Mouse (Mus musculus) spleen, postnatal 10 days (tissue): ENCODE data around the gene Glmn.

Source experiments
- DNase-seq, 2 experiments: peaks; one replicate each; pipeline ENCODE4 v3.0.0; 2021 to 2022; ENCODE audit warnings: low spot score in 2 of 2

Glmn gene

GRCm38 (mm10) chr5:107597301-107598077, at the start of gene Glmn, which contains the start of gene Rpap2:
Gene Glmn (minus strand): TSS chr5:107597888.
Gene Rpap2 (plus strand): TSS chr5:107597373.
- DNase-seq = peak; percentile 88 to 89

DNA sequence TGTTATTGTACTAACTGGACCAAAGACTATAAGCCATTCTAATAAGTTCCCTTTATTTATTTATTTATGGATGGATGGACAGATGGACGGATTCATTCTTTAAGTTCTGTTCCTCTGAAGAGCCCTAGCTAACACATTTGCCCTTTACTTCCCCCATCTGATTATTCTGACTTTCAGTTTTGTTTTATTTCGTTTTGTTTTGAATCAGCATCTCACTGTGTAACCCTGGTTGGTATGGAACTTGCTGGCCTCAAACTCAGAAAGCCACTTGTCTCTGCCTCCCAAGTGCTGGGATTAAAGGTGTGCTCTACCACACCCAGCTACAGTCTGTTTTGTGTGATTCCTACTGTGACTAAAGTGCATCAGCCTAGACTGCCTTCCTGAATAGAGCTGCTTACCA, 48.2 kb upstream of the Glmn start:
- no peak for DNase-seq

GRCm38 (mm10) chr5:107644595-107644994, 46.9 kb upstream of the Glmn start:
- DNase-seq = no peak

- DNase-seq = no peak
These were observed 40.7 kb upstream of the Glmn start for GRCm38 (mm10) chr5:107638366-107638765.

- no peak for DNase-seq
These were observed 39.4 kb upstream of the Glmn start for GRCm38 (mm10) chr5:107637106-107637505.

DNA sequence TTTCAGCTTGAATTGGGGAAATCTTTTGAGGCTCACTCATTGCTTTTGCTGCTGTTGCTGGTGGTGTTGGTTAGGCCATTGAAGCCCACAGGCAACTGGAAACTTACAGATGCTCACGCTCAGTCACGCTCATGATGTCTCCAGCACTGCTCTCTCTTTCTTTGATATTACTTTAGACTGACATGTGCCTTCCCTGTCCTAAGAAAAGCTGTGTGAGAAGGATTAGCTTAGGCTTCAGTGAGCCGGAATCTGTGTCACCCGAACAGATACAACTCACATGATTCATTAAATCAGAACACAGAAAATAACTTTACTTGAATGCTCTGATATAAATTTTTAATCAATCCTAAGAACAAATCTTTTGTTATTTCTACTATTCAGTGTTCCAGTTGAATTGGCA, 36.0 kb upstream of the Glmn start:
- DNase-seq = no peak

GRCm38 (mm10) chr5:107621327-107621726, 23.6 kb upstream of the Glmn start:
- no peak for DNase-seq

DNA sequence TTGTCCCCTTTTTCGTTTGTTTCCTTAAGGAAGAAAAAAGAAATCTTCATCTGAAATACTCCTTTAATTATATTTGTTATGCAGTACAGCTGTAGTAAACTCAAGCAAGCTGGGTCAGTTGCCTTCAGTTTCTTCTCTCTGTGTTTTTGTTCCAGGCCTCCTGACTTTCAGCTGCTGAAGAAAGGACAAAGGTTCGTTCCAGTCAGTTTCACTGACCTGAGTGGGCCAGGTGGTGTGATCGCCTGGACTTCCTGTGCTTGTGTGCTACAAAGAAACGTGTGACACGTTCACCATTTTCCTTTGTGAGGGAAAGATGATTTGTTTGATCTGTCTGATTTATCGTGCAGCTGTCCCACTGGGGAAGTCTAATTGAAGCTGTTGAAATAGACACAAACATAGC, 20.3 kb upstream of the Glmn start:
- DNase-seq = no peak

DNA sequence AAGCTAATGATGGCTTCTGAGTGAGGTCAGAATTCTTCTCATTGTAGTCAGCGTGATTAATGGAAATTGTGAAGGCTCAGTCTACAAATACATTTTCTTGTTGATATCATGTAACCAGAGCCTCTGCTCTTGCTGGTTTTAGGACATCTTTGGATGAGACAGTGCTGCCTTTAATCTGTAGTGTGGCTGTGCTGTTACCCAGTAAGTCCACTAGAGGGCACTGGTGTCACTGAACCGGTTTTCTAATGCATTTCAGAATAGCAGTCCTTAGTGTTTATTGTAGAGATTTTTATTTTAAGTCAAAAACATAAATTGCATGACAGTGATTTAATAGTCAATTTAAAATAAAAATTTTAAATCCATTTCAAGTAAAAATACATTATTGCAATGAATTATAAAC, 13.5 kb upstream of the Glmn start:
- peak; percentile 26 to 69 for DNase-seq

GRCm38 (mm10) chr5:107598380-107598779, 692 bp upstream of the Glmn start:
- DNase-seq = no peak

GRCm38 (mm10) chr5:107569148-107569547, 28.5 kb downstream of the Glmn start:
- no peak for DNase-seq

GRCm38 (mm10) chr5:107556969-107557368, 40.7 kb downstream of the Glmn start:
- DNase-seq = no peak

GRCm38 (mm10) chr5:107554336-107554735, 43.4 kb downstream of the Glmn start:
- DNase-seq = no peak

DNA sequence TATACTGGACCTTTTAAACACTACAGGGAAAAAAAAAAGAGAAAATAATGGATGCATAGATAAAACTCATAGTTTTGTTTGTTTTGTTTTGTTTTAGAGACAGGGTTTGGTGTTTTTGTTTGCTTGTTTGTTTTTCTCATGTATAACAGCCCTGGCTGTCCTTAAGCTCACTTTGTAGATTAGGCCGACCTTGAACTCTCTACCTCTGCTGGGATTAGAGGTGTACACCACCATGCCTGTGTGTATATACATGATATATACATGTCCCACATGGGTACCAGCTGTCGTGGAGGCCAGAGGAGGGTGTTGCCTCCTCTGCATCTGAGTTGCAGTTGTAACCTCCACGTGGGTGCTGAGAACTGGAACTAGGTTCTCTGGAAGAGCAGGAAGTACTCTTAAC, 49.2 kb downstream of the Glmn start:
- DNase-seq = no peak

DNA sequence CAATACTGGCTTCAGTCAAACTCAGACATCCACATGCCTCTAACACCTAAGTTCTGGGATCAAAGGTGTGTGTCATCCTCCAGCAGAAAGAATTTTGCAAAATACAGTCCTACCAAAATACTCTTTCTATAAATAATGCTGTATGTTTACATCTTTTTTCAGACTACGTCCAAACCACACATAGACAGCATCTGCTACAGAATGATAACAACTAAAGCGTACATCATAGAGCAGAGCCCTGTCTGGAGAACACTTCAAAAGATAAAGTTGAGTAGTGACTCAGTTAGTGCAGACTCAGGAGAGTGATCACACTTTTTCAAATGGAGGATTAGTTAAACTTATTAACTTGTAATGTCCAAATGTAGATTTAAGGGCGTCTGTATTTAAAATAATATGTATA, 49.7 kb downstream of the Glmn start:
- no peak for DNase-seq

DNA sequence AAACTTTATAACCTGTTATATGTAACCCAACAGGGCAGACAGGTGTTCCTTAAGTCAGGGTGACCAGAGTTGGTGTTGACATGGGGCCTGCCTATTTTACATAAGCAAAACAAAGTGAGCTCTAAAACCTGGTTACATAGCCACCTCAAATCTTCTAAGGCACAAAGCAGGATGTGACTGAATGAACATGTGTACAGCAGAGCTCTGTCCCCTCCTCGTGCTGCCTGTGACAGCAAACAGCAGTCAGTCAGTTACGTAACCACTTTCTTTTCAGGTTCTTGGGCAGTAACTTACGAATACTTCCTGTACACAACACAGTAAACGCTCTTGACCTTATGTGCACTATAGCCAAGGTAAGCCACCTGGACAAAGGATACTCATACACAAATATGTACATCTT, 51.8 kb downstream of the Glmn start:
- no peak for DNase-seq

DNA sequence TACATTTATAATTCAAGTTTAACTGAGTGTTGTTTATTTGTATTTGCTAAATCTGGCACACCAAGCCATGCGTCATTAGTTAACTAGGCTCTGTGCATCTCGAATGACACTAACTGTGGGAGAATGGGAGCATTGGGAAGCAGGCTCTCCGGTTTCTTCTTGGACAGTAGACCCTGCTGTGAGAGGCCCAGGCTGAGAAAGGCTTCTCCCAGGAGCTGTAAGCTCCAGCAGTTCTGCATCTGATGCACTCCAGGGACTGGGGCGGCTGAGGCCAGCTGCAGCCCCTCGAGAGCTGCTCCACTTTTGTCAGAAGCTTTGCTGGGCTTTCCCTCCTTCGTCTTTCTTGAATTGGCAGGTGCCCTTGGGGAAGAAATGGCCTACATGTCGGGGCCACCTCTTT, 56.0 kb downstream of the Glmn start:
- no peak for DNase-seq

- no peak for DNase-seq
These were observed 63.1 kb downstream of the Glmn start, which contains the start of gene 1700028K03Rik for GRCm38 (mm10) chr5:107534581-107534980. Gene 1700028K03Rik (plus strand): TSS chr5:107534709.

- DNase-seq = no peak
These were observed 64.1 kb downstream of the Glmn start for GRCm38 (mm10) chr5:107533590-107533989.

- DNase-seq = no peak
These were observed 68.8 kb downstream of the Glmn start for GRCm38 (mm10) chr5:107528856-107529255.

DNA sequence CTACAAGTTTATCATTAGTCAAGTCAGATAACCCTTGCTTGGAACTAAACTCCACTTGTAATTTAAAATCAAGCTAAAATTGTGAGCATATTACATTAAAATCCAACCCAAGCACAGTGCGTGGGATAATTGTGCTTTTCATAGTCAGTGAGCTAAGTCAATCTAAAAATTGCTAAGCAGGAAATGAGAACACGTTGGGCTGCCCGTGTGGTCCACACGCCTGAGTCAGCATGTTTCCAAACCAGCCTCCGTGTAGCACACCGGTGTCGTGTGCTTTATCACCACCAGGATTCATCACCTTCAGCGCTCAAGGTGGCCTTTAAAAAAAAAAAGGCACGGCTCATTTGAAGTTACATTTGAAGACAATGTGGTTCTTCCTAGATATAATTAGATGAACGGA, 73.4 kb downstream of the Glmn start:
- DNase-seq = no peak

DNA sequence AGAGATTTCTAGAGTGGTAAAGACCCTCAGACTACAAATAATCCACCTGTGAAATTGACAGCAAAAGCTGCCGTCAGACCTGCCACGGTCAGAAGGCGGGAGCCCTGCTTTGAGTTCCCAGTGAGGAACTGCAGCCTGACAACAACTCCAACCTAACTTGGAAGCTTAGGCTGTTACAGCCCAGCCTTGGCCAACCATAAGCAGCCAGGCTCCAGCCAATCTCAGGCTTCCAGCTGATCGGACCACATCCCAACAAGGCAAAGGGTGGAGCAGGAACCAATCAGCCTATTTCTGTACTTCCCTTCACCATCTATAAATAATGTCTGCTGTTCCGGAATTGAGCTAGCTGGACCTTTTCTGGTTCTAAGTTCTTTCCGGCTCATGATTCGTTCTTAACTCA, 75.8 kb downstream of the Glmn start:
- DNase-seq = no peak

DNA sequence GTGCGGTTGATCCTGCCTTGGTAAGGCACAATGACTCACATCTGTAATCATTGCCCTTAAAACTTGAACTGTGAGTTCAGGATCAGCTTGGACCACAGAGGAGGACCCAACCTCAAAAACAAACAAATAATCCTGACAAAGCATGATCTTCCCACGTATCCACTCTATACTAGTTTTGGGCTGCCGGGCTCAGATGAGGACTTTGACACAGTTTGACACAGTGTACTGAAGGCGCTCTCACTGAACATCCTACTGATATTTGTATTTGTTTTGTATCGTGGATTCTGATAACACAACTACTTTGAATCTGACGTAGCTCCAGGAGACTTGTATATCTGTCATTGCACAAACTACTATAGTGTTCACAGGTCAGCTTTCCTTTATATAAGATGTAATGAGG, 76.3 kb downstream of the Glmn start:
- DNase-seq = no peak

- no peak for DNase-seq
These were observed 79.1 kb downstream of the Glmn start for GRCm38 (mm10) chr5:107518602-107519001.
